Mouse (Mus musculus) cortical plate, adult 2 months (tissue): ENCODE data around the gene Ptges.

ENCODE experiments used
- CTCF ChIP-seq: fragments of 200-500 bp; IDR thresholded peaks from 2 replicates; pipeline ENCODE4 v1.5.1; 2011; ENCODE audit warnings: mild to moderate bottlenecking, control low read depth, low read length; ENCODE audit not compliant: insufficient read depth; ENCODE audit errors: extremely low read depth
- POLR2A ChIP-seq: fragments of 200-500 bp; IDR thresholded peaks from 2 replicates; pipeline ENCODE4 v1.6.1; 2011; ENCODE audit warnings: mild to moderate bottlenecking, low read length, control low read depth; ENCODE audit not compliant: insufficient read depth; ENCODE audit errors: extremely low read depth

DNA sequence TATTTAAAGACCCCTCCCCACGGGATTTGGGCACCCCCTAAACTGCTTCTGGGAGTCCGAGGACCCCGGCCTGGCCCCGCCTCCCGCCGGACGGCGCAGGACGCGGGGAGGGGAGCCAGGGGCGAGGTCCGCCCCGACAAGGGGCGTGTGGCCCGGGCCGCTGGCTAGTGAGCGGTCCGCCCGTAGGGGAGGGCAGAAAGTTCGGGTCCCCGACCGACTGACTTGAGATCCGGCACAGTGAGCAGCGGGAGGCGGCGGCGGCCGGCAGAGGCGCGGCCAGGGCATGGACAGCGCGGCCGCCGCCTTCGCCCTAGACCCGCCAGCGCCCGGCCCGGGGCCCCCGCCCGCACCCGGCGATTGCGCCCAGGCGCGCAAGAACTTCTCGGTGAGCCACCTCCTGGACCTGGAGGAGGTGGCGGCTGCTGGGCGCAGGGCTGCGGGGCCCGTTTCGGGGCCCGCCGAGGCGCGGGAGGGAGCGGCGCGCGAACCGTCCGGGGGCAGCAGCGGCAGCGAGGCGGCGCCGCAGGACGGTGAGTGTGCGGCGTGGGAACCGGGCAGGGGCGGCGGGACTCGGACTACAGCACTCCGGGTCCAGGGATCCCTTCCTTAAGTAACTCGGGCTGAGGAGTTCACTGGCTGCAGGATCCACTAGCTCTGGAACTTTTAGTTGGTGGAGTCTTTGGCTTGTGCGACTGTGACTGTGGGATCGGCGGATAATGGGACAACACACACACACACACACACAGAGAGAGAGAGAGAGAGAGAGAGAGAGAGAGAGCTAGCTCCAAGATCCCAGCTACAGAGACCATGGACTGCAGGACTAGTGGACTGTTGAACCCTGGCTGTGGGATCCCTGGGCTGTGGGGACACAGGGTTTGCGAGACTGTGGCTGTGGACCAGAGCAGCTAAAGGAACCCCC is 84.3 kb downstream of the Ptges start:
- TF ChIP-seq CTCF (no peak), POLR2A (no peak)
